18 mouse cellular contexts compared by ENCODE assay signal in genomic region chr5:54185662-54186061, GRCm38 (mm10).
DNase-seq lines count a peak whose midpoint lies in the region; ATAC-seq and TF ChIP-seq lines count a peak whose summit lies in the region.
"Had no signal": no experiment of that assay in that cellular context is flagged by ENCODE, and none has a peak within 500 bp of the region (broad histone marks: within the 10 kb centered on the region; RNA-seq: fewer than 3 reads in every experiment).

No protein-coding gene starts in this region.

- TF ChIP-seq CTCF in left cerebral cortex, adult 2 months (IDR thresholded peaks at IDR 0.05), result peak; percentile 41

- H3K27ac ChIP-seq in left cerebral cortex, adult 2 months, result no peak overlapping the region
- H3K27ac ChIP-seq: embryonic facial prominence, embryonic 13.5 days; liver, embryonic 12.5 days; neural tube, embryonic 12.5 days; stomach, embryonic 15.5 days had no signal

- intact Hi-C loops in left cerebral cortex, adult 2 months (cut with DNase I), result no loop called here

- DNase-seq in cerebellum, postnatal 10 days, result peak; percentile 17 to 26
- no peak for DNase-seq in cerebellum, adult 9-10 months
- DNase-seq in left cerebral cortex, adult 2 months (ENCODE audit: extremely low spot score in 1 of 2, low spot score in 2 of 2), result no peak
- DNase-seq in left cerebral cortex, adult 9 months (ENCODE audit: low spot score in 2 of 2), result no peak
- DNase-seq in A20 (ENCODE audit: low read depth, low spot score), result peak; percentile 14
- no peak for DNase-seq in right cerebral cortex, postnatal 25 days
- no peak for DNase-seq in urinary bladder, postnatal 36 days (ENCODE audit: low spot score in 2 of 2)
- DNase-seq: adrenal gland, adult 8-10 months; cerebellum, adult 18-20 months; heart, adult 11 months; kidney, postnatal 10 days; thymus, postnatal 14 days had no signal

- ATAC-seq in granulocyte monocyte progenitor cell, adult 5-6 weeks (replicated peaks; ENCODE audit: poor library complexity, severe bottlenecking), result 0 out of 2 replicates have a peak, but pooled peaks have one; percentile 6
- ATAC-seq: midbrain, embryonic 16.5 days had no signal

- no peak overlapping the region for H3K4me3 ChIP-seq in left cerebral cortex, adult 2 months
- H3K4me3 ChIP-seq: embryonic facial prominence, embryonic 13.5 days; liver, embryonic 12.5 days; neural tube, embryonic 12.5 days; stomach, embryonic 15.5 days had no signal

Comparison
In these comparisons a context has a peak if more than half of its experiments do, and no peak if none do; other contexts are left out.
1. DNase-seq: peak in cerebellum, postnatal 10 days (2 of 2) and A20 (single experiment); none in cerebellum, adult 9-10 months (single experiment), left cerebral cortex, adult 2 months (0 of 2), left cerebral cortex, adult 9 months (0 of 2), right cerebral cortex, postnatal 25 days (single experiment) and urinary bladder, postnatal 36 days (0 of 2).